8 mouse cellular contexts compared by ENCODE assay signal in genomic region chr4:45507039-45507438, GRCm38 (mm10). TPM values are rescaled to one million over a fixed set of nuclear protein-coding genes. Genes with fewer than 3 reads are reported as not detected.
DNase-seq lines count a peak whose midpoint lies in the region; ATAC-seq and TF ChIP-seq lines count a peak whose summit lies in the region.

No protein-coding gene starts in this region.

- ATAC-seq in heart, embryonic 12.5 days (ENCODE audit: insufficient number of reproducible peaks, low FRiP score), result peak; percentile 12; the same call in 1 of the 2 replicates
- ATAC-seq in liver, embryonic 13.5 days (ENCODE audit: low read depth), result peak; percentile 35
- peak; percentile 67; the same call in 1 of the 2 replicates for ATAC-seq in embryonic facial prominence, embryonic 14.5 days (ENCODE audit: low read depth)

- intact Hi-C loops in heart, postnatal 25 days (cut with DNase I), result no loop called here

- H3K4me2 ChIP-seq in heart, embryonic 12.5 days, result peak overlapping the region; percentile 48
- no peak overlapping the region for H3K4me2 ChIP-seq in liver, embryonic 13.5 days
- H3K4me2 ChIP-seq in embryonic facial prominence, embryonic 14.5 days (ENCODE audit: low read depth, low read length), result no peak overlapping the region; the same call in 1 of the 2 replicates

- TF ChIP-seq POLR2A in olfactory bulb, adult 2 months (IDR thresholded peaks at IDR 0.05; ENCODE audit: insufficient read depth, low read depth, low read length), result no peak

- H3K9ac ChIP-seq in heart, embryonic 12.5 days, result peak overlapping the region; percentile 18; the same call in 1 of the 2 replicates
- H3K9ac ChIP-seq in liver, embryonic 13.5 days, result peak overlapping the region; percentile 1; the same call in 1 of the 2 replicates
- 0 out of 2 replicates have a peak overlapping the region, but pooled peaks have one; percentile 16 for H3K9ac ChIP-seq in embryonic facial prominence, embryonic 14.5 days (ENCODE audit: low read depth, low read length)

- peaks cover 90% of the 10 kb centered on the region for H3K4me1 ChIP-seq in heart, embryonic 12.5 days (replicated peaks)
- H3K4me1 ChIP-seq in liver, embryonic 13.5 days (replicated peaks), result peaks cover 88% of the 10 kb centered on the region
- peaks cover 42% of the 10 kb centered on the region for H3K4me1 ChIP-seq in embryonic facial prominence, embryonic 14.5 days (ENCODE audit: control insufficient read depth, insufficient read depth, low read length)
- H3K4me1 ChIP-seq in olfactory bulb, adult 2 months (ENCODE audit: control insufficient read depth, insufficient read depth, low read length), result peaks cover 75% of the 10 kb centered on the region

- peak overlapping the region; percentile 99 for H3K27ac ChIP-seq in heart, embryonic 12.5 days (ENCODE audit: poor library complexity, severe bottlenecking)
- H3K27ac ChIP-seq in liver, embryonic 13.5 days, result no peak overlapping the region
- peak overlapping the region; percentile 24; the same call in 1 of the 2 replicates for H3K27ac ChIP-seq in embryonic facial prominence, embryonic 14.5 days (replicated peaks; ENCODE audit: low read depth, low read length)
- H3K27ac ChIP-seq in olfactory bulb, adult 2 months (ENCODE audit: insufficient read depth, low read depth, low read length), result peak overlapping the region; percentile 58; the same call in 1 of the 2 replicates

- TF ChIP-seq CTCF in olfactory bulb, adult 2 months (IDR thresholded peaks at IDR 0.05; ENCODE audit: insufficient read depth, low read depth, low read length), result no peak

- H3K36me3 ChIP-seq in heart, embryonic 12.5 days, result no peaks in the 10 kb centered on the region
- H3K36me3 ChIP-seq in liver, embryonic 13.5 days, result no peaks in the 10 kb centered on the region
- H3K36me3 ChIP-seq in embryonic facial prominence, embryonic 14.5 days (ENCODE audit: control insufficient read depth, insufficient read depth, low read length), result no peaks in the 10 kb centered on the region

- WGBS in heart, embryonic 12.5 days, result 32% methylated on average over 9 of the region's 9 CpGs
- 62% methylated on average over 9 of the region's 9 CpGs for WGBS in liver, embryonic 13.5 days (ENCODE audit: insufficient replicate concordance)
- WGBS in embryonic facial prominence, embryonic 14.5 days, result 21% methylated on average over 9 of the region's 9 CpGs
- WGBS in olfactory bulb, adult 2 months, result 70% methylated on average over 9 of the region's 9 CpGs

- DNase-seq in heart, postnatal 25 days (ENCODE audit: low spot score), result no peak
- DNase-seq in liver, embryonic 13.5 days, result no peak
- DNase-seq in liver, result no peak
- peak; percentile 78 for DNase-seq in embryonic facial prominence, embryonic 14.5 days (ENCODE audit: low spot score)
- DNase-seq in T-cell, adult 2 months (ENCODE audit: low spot score), result no peak
- no peak for DNase-seq in yolk sac, embryonic 10.5 days (ENCODE audit: low spot score)

- no peaks in the 10 kb centered on the region for H3K27me3 ChIP-seq in heart, embryonic 12.5 days (replicated peaks)
- no peaks in the 10 kb centered on the region for H3K27me3 ChIP-seq in liver, embryonic 13.5 days
- H3K27me3 ChIP-seq in embryonic facial prominence, embryonic 14.5 days (replicated peaks; ENCODE audit: control insufficient read depth, insufficient read depth, low read length), result no peaks in the 10 kb centered on the region

- H3K4me3 ChIP-seq in heart, embryonic 12.5 days, result no peak overlapping the region
- no peak overlapping the region for H3K4me3 ChIP-seq in liver, embryonic 13.5 days (replicated peaks)
- no peak overlapping the region for H3K4me3 ChIP-seq in embryonic facial prominence, embryonic 14.5 days (ENCODE audit: low read depth, low read length)
- no peak overlapping the region for H3K4me3 ChIP-seq in olfactory bulb, adult 2 months (ENCODE audit: insufficient read depth, low read depth, low read length)

- no peaks in the 10 kb centered on the region for H3K9me3 ChIP-seq in heart, embryonic 12.5 days (replicated peaks)
- H3K9me3 ChIP-seq in liver, embryonic 13.5 days (replicated peaks), result no peaks in the 10 kb centered on the region
- no peaks in the 10 kb centered on the region for H3K9me3 ChIP-seq in embryonic facial prominence, embryonic 14.5 days (ENCODE audit: control insufficient read depth, low read length)

RNA-seq across cellular contexts. Expression of gene Shb, which starts 25.2 kb away (rescaled TPM):
- 13.9 and 15.3 TPM in 2 replicates for polyA plus RNA-seq in heart, embryonic 12.5 days (2016; fragmentation: Nextera tagmentation; extraction: Ambion mirVana)
- 10 to 100 TPM; 34.9 to 37.7 TPM for total RNA-seq in heart, postnatal 25 days (2021)
- 2.3 and 3.0 TPM in 2 replicates for polyA plus RNA-seq in liver, embryonic 13.5 days (2015; fragmentation: Nextera tagmentation; extraction: Ambion mirVana)
- 9.7 and 11.3 TPM in 2 replicates for polyA plus RNA-seq in embryonic facial prominence, embryonic 14.5 days (2014; fragmentation: Nextera tagmentation; extraction: Ambion mirVana)
- not detected in 2 replicates for polyA plus RNA-seq in olfactory bulb, adult 2 months (2012; ENCODE audit: insufficient read depth, insufficient read length, low replicate concordance, missing spikeins)

Comparison
In these comparisons a context has a peak if more than half of its experiments do, and no peak if none do; other contexts are left out.
1. ATAC-seq: peak in every context shown above with its lines; median percentile 67 in embryonic facial prominence, embryonic 14.5 days; 35 in liver, embryonic 13.5 days; 12 in heart, embryonic 12.5 days.